28 mouse cellular contexts compared by ENCODE assay signal in the genomic region with DNA sequence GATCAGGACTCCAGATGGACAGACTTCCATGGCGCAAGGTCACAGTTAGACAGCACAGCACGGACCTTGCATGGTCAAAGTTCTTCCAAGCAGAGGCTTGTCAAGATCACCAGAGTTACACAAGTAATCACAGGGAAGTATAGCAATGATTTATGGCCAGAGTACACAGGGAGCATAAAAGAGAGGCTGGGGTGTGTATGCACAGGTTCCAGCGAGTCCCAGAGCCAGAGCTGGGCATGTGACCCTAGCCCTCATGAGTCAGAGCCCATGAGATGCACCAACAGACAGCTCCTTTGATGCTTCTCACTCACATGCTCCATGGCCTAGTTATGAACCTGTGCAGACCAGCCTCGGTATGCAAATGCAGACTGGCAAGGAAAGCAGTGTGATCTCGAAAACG. TPM values are rescaled to one million over a fixed set of nuclear protein-coding genes. Genes with fewer than 3 reads are reported as not detected.
DNase-seq lines count a peak whose midpoint lies in the region; ATAC-seq and TF ChIP-seq lines count a peak whose summit lies in the region.
"Had no signal": no experiment of that assay in that cellular context is flagged by ENCODE, and none has a peak within 500 bp of the region (broad histone marks: within the 10 kb centered on the region; RNA-seq: fewer than 3 reads in every experiment).

No protein-coding gene starts in this region.

- H3K36me3 ChIP-seq in kidney, postnatal 0 days (ENCODE audit: insufficient read depth, low read length): no peaks in the 10 kb centered on the region
- H3K36me3 ChIP-seq in intestine, postnatal 0 days (ENCODE audit: control insufficient read depth, insufficient read depth): no peaks in the 10 kb centered on the region
- no peaks in the 10 kb centered on the region for H3K36me3 ChIP-seq in stomach, postnatal 0 days (ENCODE audit: control insufficient read depth, insufficient read depth, low read length)
- H3K36me3 ChIP-seq in forebrain, embryonic 10.5 days (replicated peaks): no peaks in the 10 kb centered on the region
- H3K36me3 ChIP-seq: embryonic facial prominence, embryonic 12.5 days; forebrain, embryonic 12.5 days; limb, embryonic 10.5 days had no signal

- TF ChIP-seq EP300 in stomach, postnatal 0 days (optimal IDR thresholded peaks at IDR 0.05): no peak

- ATAC-seq in kidney, postnatal 0 days (replicated peaks; ENCODE audit: low FRiP score, low read depth): peak; percentile 57; the same call in 1 of the 2 replicates
- peak; percentile 98 for ATAC-seq in intestine, postnatal 0 days
- peak; percentile 98 for ATAC-seq in stomach, postnatal 0 days (ENCODE audit: low FRiP score, low TSS enrichment)
- ATAC-seq: activated CD4-positive, CD25-positive, alpha-beta regulatory T cell, adult 4 months; hindbrain, postnatal 0 days; lung, postnatal 0 days had no signal

- 65% methylated on average over 6 of the region's 6 CpGs for WGBS in kidney, postnatal 0 days
- 44% methylated on average over 6 of the region's 6 CpGs for WGBS in intestine, postnatal 0 days
- WGBS in stomach, postnatal 0 days: 57% methylated on average over 6 of the region's 6 CpGs
- 92% methylated on average over 6 of the region's 6 CpGs for WGBS in forebrain, embryonic 10.5 days

- H3K9me3 ChIP-seq in kidney, postnatal 0 days (replicated peaks; ENCODE audit: low read length): no peaks in the 10 kb centered on the region
- no peaks in the 10 kb centered on the region for H3K9me3 ChIP-seq in intestine, postnatal 0 days (ENCODE audit: control insufficient read depth)
- no peaks in the 10 kb centered on the region for H3K9me3 ChIP-seq in stomach, postnatal 0 days (ENCODE audit: control insufficient read depth, low read length)
- no peaks in the 10 kb centered on the region for H3K9me3 ChIP-seq in forebrain, embryonic 10.5 days
- H3K9me3 ChIP-seq: embryonic facial prominence, embryonic 12.5 days; forebrain, embryonic 12.5 days; limb, embryonic 10.5 days had no signal

- no peak overlapping the region for H3K4me3 ChIP-seq in kidney, postnatal 0 days (replicated peaks; ENCODE audit: low read depth, low read length)
- H3K4me3 ChIP-seq in intestine, postnatal 0 days (ENCODE audit: low read depth, low read length): no peak overlapping the region
- no peak overlapping the region for H3K4me3 ChIP-seq in stomach, postnatal 0 days (ENCODE audit: low read depth, low read length)
- H3K4me3 ChIP-seq in forebrain, embryonic 10.5 days: no peak overlapping the region
- H3K4me3 ChIP-seq: embryonic facial prominence, embryonic 12.5 days; forebrain, embryonic 12.5 days; gastrocnemius, adult 2 months; limb, embryonic 10.5 days had no signal

- no peak overlapping the region for H3K4me2 ChIP-seq in kidney, postnatal 0 days (ENCODE audit: low read length)
- H3K4me2 ChIP-seq in intestine, postnatal 0 days (replicated peaks; ENCODE audit: low read depth): no peak overlapping the region
- H3K4me2 ChIP-seq in stomach, postnatal 0 days (replicated peaks; ENCODE audit: low read depth): no peak overlapping the region
- H3K4me2 ChIP-seq: embryonic facial prominence, embryonic 12.5 days; forebrain, embryonic 12.5 days; heart, embryonic 11.5 days; midbrain, embryonic 11.5 days had no signal

- H3K4me1 ChIP-seq in kidney, postnatal 0 days (replicated peaks; ENCODE audit: insufficient read depth, low read length): no peaks in the 10 kb centered on the region
- 0 out of 2 replicates have a peak, but pooled peaks cover 3% of the 10 kb centered on the region for H3K4me1 ChIP-seq in intestine, postnatal 0 days (replicated peaks; ENCODE audit: control insufficient read depth, insufficient read depth, low read length)
- no peaks in the 10 kb centered on the region for H3K4me1 ChIP-seq in stomach, postnatal 0 days (replicated peaks; ENCODE audit: control insufficient read depth, insufficient read depth)
- peaks cover 30% of the 10 kb centered on the region for H3K4me1 ChIP-seq in forebrain, embryonic 10.5 days
- H3K4me1 ChIP-seq: embryonic facial prominence, embryonic 12.5 days; forebrain, embryonic 12.5 days had no signal

- no peak for TF ChIP-seq CTCF in kidney, postnatal 0 days (IDR thresholded peaks at IDR 0.05; ENCODE audit: low read depth)
- no peak for TF ChIP-seq CTCF in intestine, postnatal 0 days (IDR thresholded peaks at IDR 0.05; ENCODE audit: low read depth)
- TF ChIP-seq CTCF in stomach, postnatal 0 days (IDR thresholded peaks at IDR 0.05; ENCODE audit: low read depth): no peak

- DNase-seq in kidney, postnatal 0 days (ENCODE audit: low spot score): no peak
- DNase-seq in kidney, adult 11 months: no peak
- DNase-seq in NIH3T3 (ENCODE audit: low read depth): peak; percentile 38
- DNase-seq in stomach, postnatal 0 days (ENCODE audit: low spot score): peak; percentile 72
- DNase-seq in layer of hippocampus, adult 9-10 months (ENCODE audit: low spot score): no peak
- no peak for DNase-seq in forebrain, embryonic 10.5 days (ENCODE audit: extremely low spot score, low spot score)
- DNase-seq: adrenal gland, adult 8-10 months; cerebellum, adult 18-20 months; cerebellum, postnatal 14 days; gastrocnemius, adult 2 months; kidney, adult 9 months; kidney, postnatal 4 days; liver; right cerebral cortex, postnatal 4 days had no signal

- H3K9ac ChIP-seq in kidney, postnatal 0 days (ENCODE audit: low read depth, low read length): no peak overlapping the region
- no peak overlapping the region for H3K9ac ChIP-seq in intestine, postnatal 0 days (ENCODE audit: low read depth, low read length)
- H3K9ac ChIP-seq in stomach, postnatal 0 days (ENCODE audit: low read length): no peak overlapping the region
- H3K9ac ChIP-seq: embryonic facial prominence, embryonic 12.5 days; forebrain, embryonic 12.5 days had no signal

- no peaks in the 10 kb centered on the region for H3K27me3 ChIP-seq in kidney, postnatal 0 days (ENCODE audit: insufficient read depth, low read length)
- no peaks in the 10 kb centered on the region for H3K27me3 ChIP-seq in intestine, postnatal 0 days (replicated peaks; ENCODE audit: control insufficient read depth, insufficient read depth, low read length)
- H3K27me3 ChIP-seq in stomach, postnatal 0 days (ENCODE audit: control insufficient read depth, insufficient read depth, low read length): no peaks in the 10 kb centered on the region
- H3K27me3 ChIP-seq in forebrain, embryonic 10.5 days (ENCODE audit: poor library complexity, severe bottlenecking): no peaks in the 10 kb centered on the region
- H3K27me3 ChIP-seq: embryonic facial prominence, embryonic 12.5 days; forebrain, embryonic 12.5 days had no signal

- H3K27ac ChIP-seq in kidney, postnatal 0 days: no peak overlapping the region
- peak overlapping the region; percentile 86 for H3K27ac ChIP-seq in intestine, postnatal 0 days (ENCODE audit: low read depth, low read length)
- H3K27ac ChIP-seq in stomach, postnatal 0 days (replicated peaks): peak overlapping the region; percentile 88
- H3K27ac ChIP-seq in forebrain, embryonic 10.5 days: no peak overlapping the region
- H3K27ac ChIP-seq: embryonic facial prominence, embryonic 12.5 days; forebrain, embryonic 12.5 days; gastrocnemius, adult 2 months; hindbrain, postnatal 0 days; limb, embryonic 10.5 days had no signal

RNA-seq across cellular contexts. Expression of a gene that starts 8.3 kb away (rescaled TPM):
- polyA plus RNA-seq in kidney, postnatal 0 days (2015; fragmentation: Nextera tagmentation; extraction: Ambion mirVana): 0.36 and 0.47 TPM in 2 replicates
- 1.0 and 1.2 TPM in 2 replicates for polyA plus RNA-seq in intestine, postnatal 0 days (2015; fragmentation: Nextera tagmentation; extraction: Ambion mirVana)
- polyA plus RNA-seq in stomach, postnatal 0 days (2015; fragmentation: Nextera tagmentation; extraction: Ambion mirVana): 2.1 and 3.9 TPM in 2 replicates
- 1.1 and 2.5 TPM in 2 replicates for polyA plus RNA-seq in forebrain, embryonic 10.5 days (2016; fragmentation: Nextera tagmentation; extraction: Ambion mirVana)

RNA-seq across cellular contexts. Expression of a gene that starts 41.4 kb away (rescaled TPM):
- not detected in 2 replicates for polyA plus RNA-seq in kidney, postnatal 0 days (2015; fragmentation: Nextera tagmentation; extraction: Ambion mirVana)
- polyA plus RNA-seq in intestine, postnatal 0 days (2015; fragmentation: Nextera tagmentation; extraction: Ambion mirVana): not detected in 2 replicates
- not detected in 2 replicates for polyA plus RNA-seq in stomach, postnatal 0 days (2015; fragmentation: Nextera tagmentation; extraction: Ambion mirVana)
- not detected in 2 replicates for polyA plus RNA-seq in forebrain, embryonic 10.5 days (2016; fragmentation: Nextera tagmentation; extraction: Ambion mirVana)
- polyA plus RNA-seq: activated CD4-positive, CD25-positive, alpha-beta regulatory T cell, adult 4 months; embryonic facial prominence, embryonic 12.5 days; forebrain, embryonic 12.5 days; heart, embryonic 11.5 days; heart, postnatal 0 days; hindbrain, postnatal 0 days; limb, embryonic 10.5 days; liver, embryonic 16.5 days; lung, postnatal 0 days; midbrain, embryonic 11.5 days; midbrain, postnatal 0 days; neural tube, embryonic 14.5 days; thymus, postnatal 0 days had no signal

RNA-seq across cellular contexts. Expression of a gene that starts 45.6 kb away (rescaled TPM):
- 113 and 123 TPM in 2 replicates for polyA plus RNA-seq in kidney, postnatal 0 days (2015; fragmentation: Nextera tagmentation; extraction: Ambion mirVana)
- polyA plus RNA-seq in intestine, postnatal 0 days (2015; fragmentation: Nextera tagmentation; extraction: Ambion mirVana): 86.5 and 86.9 TPM in 2 replicates
- 76.6 and 87.6 TPM in 2 replicates for polyA plus RNA-seq in stomach, postnatal 0 days (2015; fragmentation: Nextera tagmentation; extraction: Ambion mirVana)
- polyA plus RNA-seq in forebrain, embryonic 10.5 days (2016; fragmentation: Nextera tagmentation; extraction: Ambion mirVana): 71.4 and 71.9 TPM in 2 replicates

RNA-seq across cellular contexts. Expression of a gene that starts 53.3 kb away (rescaled TPM):
- polyA plus RNA-seq in kidney, postnatal 0 days (2015; fragmentation: Nextera tagmentation; extraction: Ambion mirVana): not detected in 2 replicates
- polyA plus RNA-seq in intestine, postnatal 0 days (2015; fragmentation: Nextera tagmentation; extraction: Ambion mirVana): not detected in 2 replicates
- not detected in 2 replicates for polyA plus RNA-seq in stomach, postnatal 0 days (2015; fragmentation: Nextera tagmentation; extraction: Ambion mirVana)
- not detected in 2 replicates for polyA plus RNA-seq in forebrain, embryonic 10.5 days (2016; fragmentation: Nextera tagmentation; extraction: Ambion mirVana)
- polyA plus RNA-seq: embryonic facial prominence, embryonic 12.5 days; forebrain, embryonic 12.5 days; heart, embryonic 11.5 days; heart, postnatal 0 days; hindbrain, postnatal 0 days; limb, embryonic 10.5 days; liver, embryonic 16.5 days; lung, postnatal 0 days; midbrain, embryonic 11.5 days; midbrain, postnatal 0 days; neural tube, embryonic 14.5 days; thymus, postnatal 0 days had no signal

Comparison
In these comparisons a context has a peak if more than half of its experiments do, and no peak if none do; other contexts are left out.
1. DNase-seq: peak in NIH3T3 (single experiment) and stomach, postnatal 0 days (single experiment); none in kidney, postnatal 0 days (single experiment), kidney, adult 11 months (single experiment), layer of hippocampus, adult 9-10 months (single experiment) and forebrain, embryonic 10.5 days (single experiment).
2. H3K27ac ChIP-seq: peak in intestine, postnatal 0 days (single experiment) and stomach, postnatal 0 days (single experiment); none in kidney, postnatal 0 days (single experiment) and forebrain, embryonic 10.5 days (single experiment).
3. Peak in every context shown above with its lines, with median percentiles within 50 percentile points of each other: ATAC-seq.